Mouse (Mus musculus) liver, embryonic 13.5 days (tissue): ENCODE data around the gene Col4a6. TPM values are rescaled to one million over a fixed set of nuclear protein-coding genes. Genes with fewer than 3 reads are reported as not detected.

Experiments
- ATAC-seq: fragments of 200-750 bp; cut with Nextera tagmentation; 2 replicates; pipeline ENCODE4 v1.8.0; 2017; ENCODE audit warnings: low read depth, mild to moderate bottlenecking, moderate number of reproducible peaks, moderate library complexity
- DNase-seq: peaks from one replicate; pipeline ENCODE4 v3.0.0; 2022
- H3K27ac ChIP-seq: fragments of 300-500 bp; sonication (generic); 2 replicates; pipeline ENCODE4 v1.5.1; 2015; ENCODE audit warnings: moderate library complexity, mild to moderate bottlenecking, inconsistent platforms
- H3K27me3 ChIP-seq: fragments of 300-500 bp; sonication (generic); 2 replicates; pipeline ENCODE4 v1.6.1; 2015; ENCODE audit warnings: mild to moderate bottlenecking, inconsistent platforms
- H3K36me3 ChIP-seq: fragments of 300-500 bp; sonication (generic); 2 replicates; pipeline ENCODE4 v1.6.1; 2015; ENCODE audit warnings: mild to moderate bottlenecking, inconsistent platforms
- H3K4me1 ChIP-seq: fragments of 300-500 bp; sonication (generic); replicated peaks from 2 replicates; pipeline ENCODE4 v1.6.1; 2015; ENCODE audit warnings: inconsistent platforms
- H3K4me2 ChIP-seq: fragments of 300-500 bp; sonication (generic); 2 replicates; pipeline ENCODE4 v1.6.1; 2015; ENCODE audit warnings: inconsistent platforms, mild to moderate bottlenecking, moderate library complexity
- H3K4me3 ChIP-seq: fragments of 300-500 bp; sonication (generic); replicated peaks from 2 replicates; pipeline ENCODE4 v1.5.1; 2015; ENCODE audit warnings: mild to moderate bottlenecking, inconsistent platforms
- H3K9ac ChIP-seq: fragments of 300-500 bp; sonication (generic); 2 replicates; pipeline ENCODE4 v1.6.1; 2015; ENCODE audit warnings: mild to moderate bottlenecking, inconsistent platforms
- H3K9me3 ChIP-seq: fragments of 300-500 bp; sonication (generic); replicated peaks from 2 replicates; pipeline ENCODE4 v1.6.1; 2016; ENCODE audit warnings: inconsistent platforms
- WGBS: fragments of 180-500 bp; shearing (Covaris S2); methylation state at CpG from one replicate; pipeline ENCODE4 v1.1.7; 2015; ENCODE audit not compliant: insufficient replicate concordance; 5-methylcytosine and 5-hydroxymethylcytosine counted together
- polyA plus RNA-seq: library from polyadenylated mRNA; unstranded; fragments of >200 nt; fragmentation: Nextera tagmentation; extraction: Ambion mirVana; gene quantifications from 2 replicates; pipeline ENCODE4 v1.2.1, GENCODE M21; 2015

Col4a6 gene
- polyA plus RNA-seq, 1 experiment from 2014 or later: 0.20 TPM

- Histone ChIP-seq H3K9ac (no peak overlapping the region), H3K27ac (no peak overlapping the region), H3K9me3 (no peaks in the 10 kb centered on the region), H3K4me1 (no peaks in the 10 kb centered on the region), H3K4me2 (no peak overlapping the region), H3K4me3 (no peak overlapping the region), H3K27me3 (0 out of 2 replicates have a peak, but pooled peaks cover 9% of the 10 kb centered on the region), H3K36me3 (no peaks in the 10 kb centered on the region)
- 44% methylated on average over 2 of the region's 2 CpGs for WGBS
- DNase-seq: no peak
- no peak for ATAC-seq
Measured at GRCm38 (mm10) chrX:141236564-141237333, 237.1 kb downstream of the Col4a6 start.

DNA sequence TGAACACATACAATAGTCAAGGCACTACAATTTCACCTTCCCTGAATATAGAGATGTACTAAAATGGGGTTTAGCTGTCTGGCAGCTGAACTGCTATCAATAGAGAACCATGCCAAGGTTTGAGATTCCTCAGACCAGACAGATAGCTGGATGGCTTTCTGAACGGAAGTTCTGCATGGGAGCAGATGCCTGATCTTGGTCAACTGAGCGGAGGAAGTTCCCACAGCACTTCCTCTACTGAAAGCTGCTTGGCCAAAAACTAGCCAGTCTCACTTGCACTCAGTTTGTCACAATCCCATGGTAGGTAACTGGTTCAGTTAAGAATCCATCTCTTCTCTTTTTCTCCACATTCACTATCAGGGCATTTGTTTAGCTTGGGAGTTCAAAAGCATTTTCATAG, 245.7 kb downstream of the Col4a6 start:
- no peak for ATAC-seq
- no peak overlapping the region for H3K4me2 ChIP-seq
- peaks cover 17% of the 10 kb centered on the region; the same call in 1 of the 2 replicates for H3K27me3 ChIP-seq
- no peaks in the 10 kb centered on the region for H3K9me3 ChIP-seq
- 33% methylated on average over 2 of the region's 2 CpGs for whole genome bisulfite sequencing
- no peaks in the 10 kb centered on the region for H3K4me1 ChIP-seq
- no peak overlapping the region for H3K27ac ChIP-seq
- no peak for DNase-seq
- H3K4me3 ChIP-seq: no peak overlapping the region
- H3K36me3 ChIP-seq: no peaks in the 10 kb centered on the region
- no peak overlapping the region for H3K9ac ChIP-seq

GRCm38 (mm10) chrX:141212802-141213201, 261.1 kb downstream of the Col4a6 start:
- WGBS: 45% methylated on average over 5 of the region's 5 CpGs
- DNase-seq: no peak
- no peak for ATAC-seq

GRCm38 (mm10) chrX:141198993-141199392, 274.9 kb downstream of the Col4a6 start:
- Histone ChIP-seq H3K4me2 (no peak overlapping the region), H3K4me1 (no peaks in the 10 kb centered on the region), H3K27me3 (no peaks in the 10 kb centered on the region; the same call in 1 of the 2 replicates), H3K9me3 (no peaks in the 10 kb centered on the region), H3K27ac (no peak overlapping the region), H3K9ac (no peak overlapping the region), H3K4me3 (no peak overlapping the region), H3K36me3 (no peaks in the 10 kb centered on the region)
- ATAC-seq: no peak
- DNase-seq: no peak
- WGBS: 44% methylated on average over 3 of the region's 3 CpGs

More at GRCm38 (mm10) chrX:141212802-141213201, 261.1 kb downstream of the Col4a6 start:
- Histone ChIP-seq H3K4me2 (no peak overlapping the region), H3K4me1 (no peaks in the 10 kb centered on the region), H3K36me3 (no peaks in the 10 kb centered on the region), H3K27ac (no peak overlapping the region), H3K27me3 (no peaks in the 10 kb centered on the region; the same call in 1 of the 2 replicates), H3K9me3 (no peaks in the 10 kb centered on the region), H3K9ac (no peak overlapping the region), H3K4me3 (no peak overlapping the region)

GRCm38 (mm10) chrX:141195036-141195435, 278.8 kb downstream of the Col4a6 start:
- Histone ChIP-seq H3K36me3 (no peaks in the 10 kb centered on the region), H3K4me3 (no peak overlapping the region), H3K27ac (no peak overlapping the region), H3K9me3 (no peaks in the 10 kb centered on the region), H3K4me1 (no peaks in the 10 kb centered on the region), H3K27me3 (no peaks in the 10 kb centered on the region; the same call in 1 of the 2 replicates), H3K9ac (no peak overlapping the region), H3K4me2 (no peak overlapping the region)
- DNase-seq (no peak), ATAC-seq (no peak)

GRCm38 (mm10) chrX:141175353-141175752, 298.5 kb downstream of the Col4a6 start:
- no peak overlapping the region for H3K4me2 ChIP-seq
- H3K36me3 ChIP-seq: no peaks in the 10 kb centered on the region

GRCm38 (mm10) chrX:141165067-141165466, 308.8 kb downstream of the Col4a6 start:
- Histone ChIP-seq H3K9me3 (no peaks in the 10 kb centered on the region), H3K27me3 (peaks cover 3% of the 10 kb centered on the region; the same call in 1 of the 2 replicates), H3K4me1 (no peaks in the 10 kb centered on the region), H3K36me3 (no peaks in the 10 kb centered on the region), H3K9ac (no peak overlapping the region), H3K4me3 (no peak overlapping the region), H3K27ac (no peak overlapping the region), H3K4me2 (no peak overlapping the region)
- 76% methylated on average over 4 of the region's 4 CpGs for WGBS
- ATAC-seq (no peak), DNase-seq (no peak)

More at GRCm38 (mm10) chrX:141175353-141175752, 298.5 kb downstream of the Col4a6 start:
- H3K9ac ChIP-seq: no peak overlapping the region
- H3K27me3 ChIP-seq: 0 out of 2 replicates have a peak, but pooled peaks cover 5% of the 10 kb centered on the region
- H3K4me3 ChIP-seq: no peak overlapping the region
- no peaks in the 10 kb centered on the region for H3K9me3 ChIP-seq
- ATAC-seq (no peak), DNase-seq (no peak)
- H3K4me1 ChIP-seq: no peaks in the 10 kb centered on the region
- no peak overlapping the region for H3K27ac ChIP-seq
- WGBS: 40% methylated on average over 7 of the region's 7 CpGs

GRCm38 (mm10) chrX:141160371-141160770, 313.5 kb downstream of the Col4a6 start:
- Histone ChIP-seq H3K4me1 (no peaks in the 10 kb centered on the region), H3K27ac (no peak overlapping the region), H3K4me2 (no peak overlapping the region), H3K36me3 (no peaks in the 10 kb centered on the region), H3K9me3 (no peaks in the 10 kb centered on the region), H3K4me3 (no peak overlapping the region), H3K9ac (no peak overlapping the region), H3K27me3 (no peaks in the 10 kb centered on the region)
- 64% methylated on average over 3 of the region's 3 CpGs for WGBS
- ATAC-seq: no peak
- DNase-seq: no peak

DNA sequence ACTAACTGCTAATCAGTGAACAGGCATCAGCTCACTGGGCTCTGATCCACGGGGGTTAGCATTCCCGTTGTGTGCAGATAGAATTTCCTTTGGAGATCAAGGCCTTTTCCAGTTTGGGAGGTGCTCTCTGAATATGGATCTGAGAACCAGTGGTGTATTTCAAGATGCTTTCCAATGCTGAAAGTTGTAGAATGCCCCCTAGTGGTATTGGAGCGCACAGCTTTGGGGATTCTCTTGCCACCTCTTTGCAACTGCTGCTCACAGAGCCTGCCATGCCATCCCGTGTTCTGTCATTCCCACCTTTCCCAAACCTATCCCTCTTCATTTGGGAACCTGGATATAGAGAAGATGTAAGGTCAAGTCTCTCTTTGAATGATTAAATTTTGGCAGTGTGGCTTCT, 315.7 kb downstream of the Col4a6 start:
- H3K27ac ChIP-seq: no peak overlapping the region
- H3K9me3 ChIP-seq: no peaks in the 10 kb centered on the region
- H3K27me3 ChIP-seq: no peaks in the 10 kb centered on the region
- DNase-seq: no peak
- ATAC-seq: no peak
- no peaks in the 10 kb centered on the region for H3K4me1 ChIP-seq
- no peaks in the 10 kb centered on the region for H3K36me3 ChIP-seq
- H3K4me3 ChIP-seq: no peak overlapping the region
- no peak overlapping the region for H3K9ac ChIP-seq
- WGBS: 32% methylated on average over 4 of the region's 4 CpGs
- H3K4me2 ChIP-seq: no peak overlapping the region

GRCm38 (mm10) chrX:141157626-141158025, 316.2 kb downstream of the Col4a6 start:
- H3K4me3 ChIP-seq: no peak overlapping the region
- H3K27me3 ChIP-seq: no peaks in the 10 kb centered on the region
- DNase-seq (no peak), ATAC-seq (no peak)
- no peaks in the 10 kb centered on the region for H3K9me3 ChIP-seq
- H3K27ac ChIP-seq: no peak overlapping the region
- H3K4me1 ChIP-seq: no peaks in the 10 kb centered on the region
- 48% methylated on average over 4 of the region's 4 CpGs for WGBS
- H3K4me2 ChIP-seq: no peak overlapping the region
- no peaks in the 10 kb centered on the region for H3K36me3 ChIP-seq
- no peak overlapping the region for H3K9ac ChIP-seq

GRCm38 (mm10) chrX:141156696-141157095, 317.2 kb downstream of the Col4a6 start:
- Histone ChIP-seq H3K36me3 (no peaks in the 10 kb centered on the region), H3K9me3 (no peaks in the 10 kb centered on the region), H3K4me3 (no peak overlapping the region), H3K4me1 (no peaks in the 10 kb centered on the region), H3K27me3 (no peaks in the 10 kb centered on the region), H3K27ac (no peak overlapping the region), H3K9ac (no peak overlapping the region), H3K4me2 (no peak overlapping the region)
- DNase-seq: no peak
- WGBS: 4% methylated on average over 2 of the region's 2 CpGs
- ATAC-seq: no peak

DNA sequence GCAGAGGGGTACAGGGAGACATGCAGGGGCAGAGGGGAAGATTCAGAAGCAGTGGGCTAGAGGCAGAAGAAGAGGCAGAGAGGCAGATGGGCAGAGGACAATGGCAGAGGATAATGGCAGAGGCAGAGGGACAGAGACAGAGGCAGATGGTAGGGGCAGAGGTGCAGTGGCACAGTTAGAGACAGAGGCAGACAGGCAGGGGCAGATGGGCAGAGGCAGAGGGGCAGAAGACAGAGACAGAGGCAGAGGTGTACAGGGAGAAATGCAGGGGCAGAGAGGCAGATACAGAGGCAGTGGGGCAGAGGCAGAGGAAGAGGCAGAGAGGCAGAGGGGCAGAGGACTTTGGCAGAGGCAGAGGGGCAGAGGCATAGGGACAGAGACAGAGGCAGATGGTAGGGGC, 322.7 kb downstream of the Col4a6 start:
- no peak overlapping the region for H3K4me3 ChIP-seq
- H3K9ac ChIP-seq: no peak overlapping the region
- H3K27ac ChIP-seq: no peak overlapping the region
- no peak for DNase-seq
- no peaks in the 10 kb centered on the region for H3K36me3 ChIP-seq
- no peak for ATAC-seq
- H3K4me2 ChIP-seq: no peak overlapping the region
- H3K27me3 ChIP-seq: no peaks in the 10 kb centered on the region
- no peaks in the 10 kb centered on the region for H3K9me3 ChIP-seq
- no peaks in the 10 kb centered on the region for H3K4me1 ChIP-seq
